22 mouse cellular contexts compared by ENCODE assay signal in genomic region chr11:113691318-113691717, GRCm38 (mm10). TPM values are rescaled to one million over a fixed set of nuclear protein-coding genes. Genes with fewer than 3 reads are reported as not detected.
DNase-seq lines count a peak whose midpoint lies in the region; ATAC-seq and TF ChIP-seq lines count a peak whose summit lies in the region.
"Had no signal": no experiment of that assay in that cellular context is flagged by ENCODE, and none has a peak within 500 bp of the region (broad histone marks: within the 10 kb centered on the region; RNA-seq: fewer than 3 reads in every experiment).

No protein-coding gene starts in this region.

- no peaks in the 10 kb centered on the region for H3K27me3 ChIP-seq in hindbrain, embryonic 16.5 days (replicated peaks; ENCODE audit: control insufficient read depth, insufficient read depth, low read length)
- no peaks in the 10 kb centered on the region for H3K27me3 ChIP-seq in hindbrain, embryonic 10.5 days (ENCODE audit: insufficient read depth, poor library complexity, severe bottlenecking)
- no peaks in the 10 kb centered on the region for H3K27me3 ChIP-seq in liver, embryonic 12.5 days (replicated peaks)
- H3K27me3 ChIP-seq in liver, postnatal 0 days (ENCODE audit: insufficient read depth, low read length): no peaks in the 10 kb centered on the region
- no peaks in the 10 kb centered on the region for H3K27me3 ChIP-seq in stomach, embryonic 15.5 days (replicated peaks)
- H3K27me3 ChIP-seq: forebrain, embryonic 13.5 days; limb, embryonic 12.5 days; midbrain, embryonic 13.5 days; neural tube, embryonic 12.5 days had no signal

- no peak overlapping the region for H3K27ac ChIP-seq in hindbrain, embryonic 16.5 days (ENCODE audit: low read depth, low read length)
- H3K27ac ChIP-seq in hindbrain, embryonic 10.5 days: no peak overlapping the region
- H3K27ac ChIP-seq in liver, embryonic 12.5 days: 0 out of 2 replicates have a peak overlapping the region, but pooled peaks have one; percentile 41
- no peak overlapping the region for H3K27ac ChIP-seq in liver, postnatal 0 days (ENCODE audit: low read depth)
- H3K27ac ChIP-seq in stomach, embryonic 15.5 days: no peak overlapping the region
- H3K27ac ChIP-seq: forebrain, embryonic 13.5 days; left cerebral cortex, adult 2 months; limb, embryonic 12.5 days; midbrain, embryonic 13.5 days; neural tube, embryonic 12.5 days had no signal

- no peak overlapping the region for H3K4me3 ChIP-seq in hindbrain, embryonic 16.5 days (ENCODE audit: low read length)
- no peak overlapping the region for H3K4me3 ChIP-seq in hindbrain, embryonic 10.5 days
- no peak overlapping the region for H3K4me3 ChIP-seq in liver, embryonic 12.5 days
- no peak overlapping the region for H3K4me3 ChIP-seq in liver, postnatal 0 days (ENCODE audit: low read depth, low read length)
- no peak overlapping the region for H3K4me3 ChIP-seq in stomach, embryonic 15.5 days (replicated peaks)
- H3K4me3 ChIP-seq: forebrain, embryonic 13.5 days; left cerebral cortex, adult 2 months; limb, embryonic 12.5 days; midbrain, embryonic 13.5 days; neural tube, embryonic 12.5 days had no signal

- WGBS in hindbrain, embryonic 16.5 days: 91% methylated on average over 5 of the region's 5 CpGs
- 94% methylated on average over 5 of the region's 5 CpGs for WGBS in hindbrain, embryonic 10.5 days
- 82% methylated on average over 5 of the region's 5 CpGs for WGBS in liver, embryonic 12.5 days (ENCODE audit: insufficient replicate concordance)
- 81% methylated on average over 5 of the region's 5 CpGs for WGBS in liver, postnatal 0 days (ENCODE audit: insufficient replicate concordance)
- WGBS in stomach, embryonic 15.5 days: 78% methylated on average over 5 of the region's 5 CpGs

- H3K36me3 ChIP-seq in hindbrain, embryonic 16.5 days (ENCODE audit: control insufficient read depth, insufficient read depth, low read length): peaks cover 30% of the 10 kb centered on the region
- peaks cover 87% of the 10 kb centered on the region for H3K36me3 ChIP-seq in hindbrain, embryonic 10.5 days
- H3K36me3 ChIP-seq in liver, embryonic 12.5 days: peaks cover 96% of the 10 kb centered on the region
- peaks cover 33% of the 10 kb centered on the region for H3K36me3 ChIP-seq in liver, postnatal 0 days (replicated peaks; ENCODE audit: insufficient read depth, low read length)
- H3K36me3 ChIP-seq in stomach, embryonic 15.5 days: peaks cover 40% of the 10 kb centered on the region

- no peak overlapping the region for H3K4me2 ChIP-seq in hindbrain, embryonic 16.5 days (ENCODE audit: low read length)
- no peak overlapping the region for H3K4me2 ChIP-seq in liver, embryonic 12.5 days
- no peak overlapping the region for H3K4me2 ChIP-seq in liver, postnatal 0 days (ENCODE audit: low read depth, low read length)
- H3K4me2 ChIP-seq in stomach, embryonic 15.5 days: no peak overlapping the region
- H3K4me2 ChIP-seq: forebrain, embryonic 13.5 days; limb, embryonic 12.5 days; midbrain, embryonic 13.5 days; neural tube, embryonic 12.5 days had no signal

- ATAC-seq in hindbrain, embryonic 16.5 days: 0 out of 2 replicates have a peak, but pooled peaks have one; percentile 46
- no peak for ATAC-seq in liver, embryonic 12.5 days
- no peak for ATAC-seq in liver, postnatal 0 days
- ATAC-seq in stomach, embryonic 15.5 days (ENCODE audit: insufficient read depth, low FRiP score, low read depth): peak; percentile 43; the same call in 1 of the 2 replicates
- ATAC-seq: forebrain, embryonic 13.5 days; midbrain, embryonic 13.5 days had no signal

- H3K9me3 ChIP-seq in hindbrain, embryonic 16.5 days (ENCODE audit: control insufficient read depth, low read length): no peaks in the 10 kb centered on the region
- H3K9me3 ChIP-seq in hindbrain, embryonic 10.5 days: peaks cover 5% of the 10 kb centered on the region; the same call in 1 of the 2 replicates
- no peaks in the 10 kb centered on the region for H3K9me3 ChIP-seq in liver, embryonic 12.5 days (replicated peaks)
- H3K9me3 ChIP-seq in liver, postnatal 0 days (ENCODE audit: low read length): no peaks in the 10 kb centered on the region
- no peaks in the 10 kb centered on the region for H3K9me3 ChIP-seq in stomach, embryonic 15.5 days
- H3K9me3 ChIP-seq: forebrain, embryonic 13.5 days; midbrain, embryonic 13.5 days; neural tube, embryonic 12.5 days had no signal

- no peak for TF ChIP-seq EP300 in liver, postnatal 0 days (IDR thresholded peaks at IDR 0.05; ENCODE audit: low read depth)

- DNase-seq in hindbrain, embryonic 10.5 days (ENCODE audit: low spot score): no peak
- no peak for DNase-seq in liver, postnatal 0 days
- peak; percentile 41 to 52 for DNase-seq in kidney, adult 8-10 months
- no peak for DNase-seq in right cerebral cortex, postnatal 10 days (ENCODE audit: low spot score in 2 of 2)
- no peak for DNase-seq in adrenal gland, postnatal 25 days
- DNase-seq: cerebellum, adult 18-20 months; cerebellum, postnatal 36 days; gastrocnemius, postnatal 14 days; lung, postnatal 10 days had no signal

- peaks cover 8% of the 10 kb centered on the region for H3K4me1 ChIP-seq in hindbrain, embryonic 16.5 days (ENCODE audit: control insufficient read depth, insufficient read depth, low read depth, low read length)
- H3K4me1 ChIP-seq in hindbrain, embryonic 10.5 days (replicated peaks): peaks cover 13% of the 10 kb centered on the region
- peaks cover 18% of the 10 kb centered on the region for H3K4me1 ChIP-seq in liver, embryonic 12.5 days
- no peaks in the 10 kb centered on the region; the same call in 1 of the 2 replicates for H3K4me1 ChIP-seq in liver, postnatal 0 days (ENCODE audit: insufficient read depth)
- H3K4me1 ChIP-seq in stomach, embryonic 15.5 days: peaks cover 10% of the 10 kb centered on the region; the same call in 1 of the 2 replicates

- no peak overlapping the region for H3K9ac ChIP-seq in hindbrain, embryonic 16.5 days (ENCODE audit: low read depth, low read length)
- no peak overlapping the region for H3K9ac ChIP-seq in liver, embryonic 12.5 days
- no peak overlapping the region for H3K9ac ChIP-seq in liver, postnatal 0 days (replicated peaks)
- H3K9ac ChIP-seq in stomach, embryonic 15.5 days: no peak overlapping the region
- H3K9ac ChIP-seq: forebrain, embryonic 13.5 days; limb, embryonic 12.5 days; midbrain, embryonic 13.5 days; neural tube, embryonic 12.5 days had no signal

- TF ChIP-seq CTCF in liver, postnatal 0 days (IDR thresholded peaks at IDR 0.05; ENCODE audit: low read depth): no peak

RNA-seq across cellular contexts. Expression of gene D11Wsu47e, which starts 7.1 kb away (rescaled TPM):
- polyA plus RNA-seq in hindbrain, embryonic 16.5 days (2015; fragmentation: Nextera tagmentation; extraction: Ambion mirVana): 22.9 and 24.5 TPM in 2 replicates
- 25.8 and 27.3 TPM in 2 replicates for polyA plus RNA-seq in hindbrain, embryonic 10.5 days (2016; fragmentation: Nextera tagmentation; extraction: Ambion mirVana)
- 14.8 and 16.0 TPM in 2 replicates for polyA plus RNA-seq in liver, embryonic 12.5 days (2016; fragmentation: Nextera tagmentation; extraction: Ambion mirVana)
- 4.3 and 4.6 TPM in 2 replicates for polyA plus RNA-seq in liver, postnatal 0 days (2015; fragmentation: Nextera tagmentation; extraction: Ambion mirVana)
- 20.0 and 20.7 TPM in 2 replicates for polyA plus RNA-seq in stomach, embryonic 15.5 days (2015; fragmentation: Nextera tagmentation; extraction: Ambion mirVana)
- total RNA-seq in adrenal gland, postnatal 25 days (2021): 21.7 and 22.4 TPM in 2 replicates

RNA-seq across cellular contexts. Expression of gene Fam104a, which starts 7.4 kb away (rescaled TPM):
- polyA plus RNA-seq in hindbrain, embryonic 16.5 days (2015; fragmentation: Nextera tagmentation; extraction: Ambion mirVana): 39.1 and 42.2 TPM in 2 replicates
- polyA plus RNA-seq in hindbrain, embryonic 10.5 days (2016; fragmentation: Nextera tagmentation; extraction: Ambion mirVana): 58.8 TPM in 2 replicates
- polyA plus RNA-seq in liver, embryonic 12.5 days (2016; fragmentation: Nextera tagmentation; extraction: Ambion mirVana): 56.1 and 58.5 TPM in 2 replicates
- 24.1 and 26.5 TPM in 2 replicates for polyA plus RNA-seq in liver, postnatal 0 days (2015; fragmentation: Nextera tagmentation; extraction: Ambion mirVana)
- 43.8 and 49.8 TPM in 2 replicates for polyA plus RNA-seq in stomach, embryonic 15.5 days (2015; fragmentation: Nextera tagmentation; extraction: Ambion mirVana)
- total RNA-seq in adrenal gland, postnatal 25 days (2021): 29.1 and 30.5 TPM in 2 replicates

RNA-seq across cellular contexts. Expression of gene Cpsf4l, which starts 18.5 kb away (rescaled TPM):
- polyA plus RNA-seq in hindbrain, embryonic 16.5 days (2015; fragmentation: Nextera tagmentation; extraction: Ambion mirVana): 0.19 and 0.26 TPM in 2 replicates
- 0.47 and 1.1 TPM in 2 replicates for polyA plus RNA-seq in hindbrain, embryonic 10.5 days (2016; fragmentation: Nextera tagmentation; extraction: Ambion mirVana)
- 0.20 TPM in 1 of 2 replicates, not detected in the other for polyA plus RNA-seq in liver, embryonic 12.5 days (2016; fragmentation: Nextera tagmentation; extraction: Ambion mirVana)
- polyA plus RNA-seq in liver, postnatal 0 days (2015; fragmentation: Nextera tagmentation; extraction: Ambion mirVana): 0.38 and 0.46 TPM in 2 replicates
- 0.23 and 0.42 TPM in 2 replicates for polyA plus RNA-seq in stomach, embryonic 15.5 days (2015; fragmentation: Nextera tagmentation; extraction: Ambion mirVana)
- 0.76 TPM in 2 replicates for total RNA-seq in adrenal gland, postnatal 25 days (2021)
- total RNA-seq: gastrocnemius, postnatal 14 days; heart, adult 8-10 months; hematopoietic stem cell, adult 5-6 weeks; left cerebral cortex, adult 2 months; megakaryocyte progenitor cell, adult 5-6 weeks; MEL had no signal
- polyA plus RNA-seq: small intestine, adult 2 months had no signal

RNA-seq across cellular contexts. Expression of gene Slc39a11, which starts 41.4 kb away (rescaled TPM):
- 37.1 and 40.1 TPM in 2 replicates for polyA plus RNA-seq in hindbrain, embryonic 16.5 days (2015; fragmentation: Nextera tagmentation; extraction: Ambion mirVana)
- polyA plus RNA-seq in hindbrain, embryonic 10.5 days (2016; fragmentation: Nextera tagmentation; extraction: Ambion mirVana): 21.5 and 25.3 TPM in 2 replicates
- 18.0 and 18.3 TPM in 2 replicates for polyA plus RNA-seq in liver, embryonic 12.5 days (2016; fragmentation: Nextera tagmentation; extraction: Ambion mirVana)
- 10.2 and 10.9 TPM in 2 replicates for polyA plus RNA-seq in liver, postnatal 0 days (2015; fragmentation: Nextera tagmentation; extraction: Ambion mirVana)
- polyA plus RNA-seq in stomach, embryonic 15.5 days (2015; fragmentation: Nextera tagmentation; extraction: Ambion mirVana): 37.1 and 46.6 TPM in 2 replicates
- 19.8 and 26.3 TPM in 2 replicates for total RNA-seq in adrenal gland, postnatal 25 days (2021)

RNA-seq across cellular contexts. Expression of gene Cog1, which starts 42.3 kb away (rescaled TPM):
- 35.3 and 38.5 TPM in 2 replicates for polyA plus RNA-seq in hindbrain, embryonic 16.5 days (2015; fragmentation: Nextera tagmentation; extraction: Ambion mirVana)
- polyA plus RNA-seq in hindbrain, embryonic 10.5 days (2016; fragmentation: Nextera tagmentation; extraction: Ambion mirVana): 32.1 and 40.3 TPM in 2 replicates
- 19.4 and 21.7 TPM in 2 replicates for polyA plus RNA-seq in liver, embryonic 12.5 days (2016; fragmentation: Nextera tagmentation; extraction: Ambion mirVana)
- 6.5 and 7.1 TPM in 2 replicates for polyA plus RNA-seq in liver, postnatal 0 days (2015; fragmentation: Nextera tagmentation; extraction: Ambion mirVana)
- 23.1 and 25.3 TPM in 2 replicates for polyA plus RNA-seq in stomach, embryonic 15.5 days (2015; fragmentation: Nextera tagmentation; extraction: Ambion mirVana)
- total RNA-seq in adrenal gland, postnatal 25 days (2021): 47.7 and 56.8 TPM in 2 replicates

Comparison
In these comparisons a context has a peak if more than half of its experiments do, and no peak if none do; other contexts are left out.
1. ATAC-seq: peak in hindbrain, embryonic 16.5 days (single experiment) and stomach, embryonic 15.5 days (single experiment); none in liver, embryonic 12.5 days (single experiment) and liver, postnatal 0 days (single experiment).
2. DNase-seq: peak in kidney, adult 8-10 months (2 of 2); none in hindbrain, embryonic 10.5 days (single experiment), liver, postnatal 0 days (single experiment), right cerebral cortex, postnatal 10 days (0 of 2) and adrenal gland, postnatal 25 days (single experiment).